Mouse (Mus musculus) cerebellum, adult 2 months (tissue): ENCODE results near the gene Nr2f6.

Experiments
- CTCF ChIP-seq: fragments of 200-500 bp; IDR thresholded peaks from 2 replicates; pipeline ENCODE4 v1.5.1; 2011; ENCODE audit warnings: low read depth, mild to moderate bottlenecking, control low read depth, low read length, moderate library complexity, borderline replicate concordance; ENCODE audit not compliant: insufficient read depth
- POLR2A ChIP-seq: fragments of 200-500 bp; IDR thresholded peaks from 2 replicates; pipeline ENCODE4 v1.6.1; 2011; ENCODE audit warnings: low read length, control low read depth, borderline replicate concordance; ENCODE audit not compliant: insufficient read depth

DNA sequence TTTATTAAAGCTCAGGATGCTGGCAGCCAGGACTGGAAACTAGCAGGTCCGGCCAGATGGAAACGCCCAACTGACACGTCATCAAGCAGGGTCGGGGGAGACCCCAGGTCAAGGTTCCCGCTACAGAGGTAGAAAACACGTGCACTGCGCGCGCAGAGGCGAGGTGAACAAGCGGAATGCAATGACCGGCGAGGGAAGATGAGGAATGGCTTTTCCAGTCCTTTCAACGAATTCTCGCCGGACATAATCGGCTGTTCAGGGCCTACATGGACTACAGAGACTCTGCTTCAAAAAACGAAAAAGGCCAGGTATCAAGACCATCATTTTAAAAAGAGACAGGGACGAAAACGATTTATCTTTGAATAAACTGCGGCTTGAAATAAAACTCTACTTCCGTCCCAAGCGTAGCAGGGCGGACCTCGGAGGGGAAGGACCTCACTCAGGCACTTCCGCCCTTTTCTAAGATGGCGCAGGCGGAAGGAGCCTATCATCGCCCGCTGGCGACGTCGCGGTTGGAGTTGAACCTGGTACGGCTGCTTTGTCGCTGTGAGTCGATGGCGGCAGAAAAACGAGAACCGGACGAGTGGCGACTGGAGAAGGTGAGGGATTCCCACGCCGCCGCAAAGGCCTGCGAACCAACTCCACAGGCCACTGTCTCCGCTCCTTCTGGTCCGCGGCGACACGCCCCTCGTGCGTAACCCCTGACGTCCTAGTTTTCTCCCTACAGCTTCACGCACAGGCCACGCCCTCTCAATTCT lies 14.8 kb downstream of the Nr2f6 start, which contains the start of gene Use1:
- TF ChIP-seq CTCF (no peak), POLR2A (peak; percentile 73; the same call in 1 of the 2 replicates)
